Mouse (Mus musculus): ENCODE results near the gene Prdx5.
A peak's percentile ranks its signal among the peaks of the same experiment; 100 is the strongest.

Gene Prdx5

DNA sequence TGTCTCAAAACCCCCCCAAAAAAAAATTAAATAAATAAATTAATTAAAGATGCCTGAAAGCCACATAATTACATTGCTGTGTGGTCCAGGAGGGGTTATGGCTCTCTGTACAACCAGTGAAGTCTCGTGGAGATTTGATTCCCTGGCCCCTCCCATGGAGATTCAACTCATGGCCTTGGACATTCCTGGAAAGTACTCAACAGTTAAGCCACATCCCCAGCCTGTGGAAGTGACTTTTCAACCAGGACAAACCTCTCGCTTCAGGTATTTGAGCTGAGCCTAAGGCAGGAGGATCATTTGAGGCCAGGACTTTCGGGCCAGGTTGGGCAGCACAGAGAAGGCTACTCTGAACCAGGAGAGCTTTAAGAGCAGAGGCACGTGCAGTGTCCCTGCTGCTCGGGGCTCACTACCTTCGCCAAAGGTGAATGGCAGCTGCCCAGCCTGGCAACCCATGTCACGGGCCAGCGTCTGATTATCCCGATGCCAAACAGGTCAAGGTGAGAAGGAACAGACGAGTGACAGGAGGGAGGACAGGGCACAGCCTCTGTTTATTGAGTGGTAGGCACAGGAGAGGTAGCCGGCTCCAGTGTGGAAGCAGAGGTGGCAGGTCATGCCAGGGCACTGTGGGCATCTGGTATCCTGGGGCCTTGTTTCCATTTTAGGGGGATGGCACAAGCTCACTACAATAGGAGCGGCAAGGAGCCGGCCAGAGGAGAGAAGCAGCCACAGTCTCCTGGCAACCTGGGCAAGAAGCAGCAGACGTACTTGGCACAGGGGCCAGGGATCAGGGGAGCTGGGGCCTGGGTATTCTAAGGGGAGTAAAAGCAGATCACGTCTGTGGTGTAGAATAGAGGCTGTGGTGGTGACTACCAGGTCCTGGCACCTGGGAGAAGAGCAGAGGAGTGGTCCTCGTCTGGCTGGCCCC, 27.9 kb upstream of the Prdx5 start:
- ATAC-seq (ENCODE audit: insufficient number of reproducible peaks, low FRiP score, low TSS enrichment) = no peak

DNA sequence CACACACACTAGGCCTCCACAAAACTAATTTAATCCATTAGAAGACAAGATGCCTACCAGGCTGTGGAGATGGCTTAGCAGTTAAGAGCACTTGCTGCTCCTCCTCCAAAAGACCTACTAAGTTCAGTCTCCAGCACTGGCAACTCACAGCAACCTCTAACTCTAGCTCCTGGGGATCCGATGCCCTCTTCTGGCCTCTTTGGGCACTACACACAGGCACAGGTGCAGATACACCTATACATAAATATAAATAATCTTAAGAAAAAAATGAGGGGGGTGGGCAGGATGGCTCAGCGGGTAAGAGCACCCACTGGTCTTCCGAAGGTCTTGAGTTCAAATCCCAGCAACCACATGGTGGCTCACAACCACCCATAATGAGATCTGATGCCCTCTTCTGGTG, 26.4 kb upstream of the Prdx5 start:
- no peak for ATAC-seq (ENCODE audit: insufficient number of reproducible peaks, low FRiP score, low TSS enrichment)

DNA sequence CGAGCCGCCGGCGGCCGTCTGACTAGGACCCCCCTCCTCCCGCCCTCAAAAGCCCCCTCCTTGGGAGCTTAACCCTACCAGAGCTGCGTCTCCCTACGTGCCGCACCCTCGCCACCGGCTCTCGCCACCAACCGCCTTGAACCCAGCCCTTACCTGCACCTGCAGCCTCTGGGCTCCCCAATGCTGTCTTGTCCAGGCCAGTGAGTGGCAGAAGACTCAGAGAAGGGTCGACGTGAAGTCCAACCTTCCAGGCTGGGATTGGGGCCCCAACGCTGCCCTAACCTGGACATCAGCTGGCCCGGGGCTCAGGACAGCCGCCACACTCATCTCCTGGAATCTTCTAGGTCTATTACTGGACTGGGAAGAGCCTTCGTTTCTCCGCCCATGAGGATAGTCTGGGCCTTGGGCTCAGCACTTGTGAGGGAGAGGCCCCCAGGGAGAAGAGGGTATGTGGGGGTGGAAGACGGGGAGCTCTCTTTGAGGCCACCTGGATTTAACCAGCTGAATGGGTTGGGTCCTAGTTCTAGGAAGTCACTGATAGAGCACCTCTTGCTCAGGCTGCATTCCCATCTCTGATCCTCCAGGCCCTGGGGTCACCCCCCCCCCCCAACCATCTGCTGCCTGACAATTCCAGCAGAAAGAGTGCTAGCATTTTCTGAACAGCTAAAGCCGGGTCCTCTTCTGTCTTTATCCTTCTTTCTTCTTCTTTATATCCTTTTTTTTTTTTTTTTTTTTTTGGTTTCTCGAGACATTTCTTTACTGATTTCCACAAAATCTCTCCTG, 24.5 kb upstream of the Prdx5 start, which contains the start of gene Kcnk4:
Kcnk4 (minus strand) TSS at position 321 of the 783 bp plus-strand sequence.
- ATAC-seq (ENCODE audit: insufficient number of reproducible peaks, low FRiP score, low TSS enrichment) = no peak

DNA sequence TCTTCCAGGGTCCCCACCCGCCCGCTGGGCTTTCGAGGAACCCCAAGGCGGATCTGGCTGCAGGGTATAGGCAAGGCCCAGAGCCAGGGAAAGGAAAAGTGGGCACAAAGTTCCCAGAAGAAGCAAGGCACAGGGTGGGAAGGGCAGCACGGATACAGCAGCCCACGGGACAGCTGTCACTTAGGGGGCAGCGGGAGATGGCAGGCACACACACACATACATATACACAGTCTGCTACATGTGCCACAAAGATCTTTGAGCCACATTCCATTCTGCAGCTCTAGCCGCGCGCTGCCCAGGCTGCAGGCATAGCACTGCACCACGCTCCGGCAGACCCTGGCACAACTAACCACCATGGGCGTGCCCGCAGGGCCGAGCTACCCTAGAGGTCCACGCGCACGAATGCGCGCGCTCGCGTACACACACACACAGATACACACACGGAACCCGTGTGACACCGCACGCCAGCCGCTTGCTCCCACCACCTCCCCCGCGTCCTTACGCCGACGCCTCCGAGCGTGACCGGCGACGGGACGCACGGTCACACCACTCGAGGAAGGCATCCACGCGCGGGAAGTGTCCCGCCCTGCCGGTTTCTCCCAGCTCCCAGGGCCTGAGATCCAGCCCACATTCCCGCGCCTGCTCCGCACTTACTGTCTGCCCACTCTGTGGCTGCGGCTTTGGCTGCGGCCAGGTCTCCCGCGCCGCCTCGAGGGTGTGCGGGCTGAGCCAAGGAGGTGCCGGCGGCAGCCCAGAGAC, 23.7 kb upstream of the Prdx5 start:
- ATAC-seq (ENCODE audit: insufficient number of reproducible peaks, low FRiP score, low TSS enrichment) = peak; percentile 37; the same call in 1 of the 2 replicates

DNA sequence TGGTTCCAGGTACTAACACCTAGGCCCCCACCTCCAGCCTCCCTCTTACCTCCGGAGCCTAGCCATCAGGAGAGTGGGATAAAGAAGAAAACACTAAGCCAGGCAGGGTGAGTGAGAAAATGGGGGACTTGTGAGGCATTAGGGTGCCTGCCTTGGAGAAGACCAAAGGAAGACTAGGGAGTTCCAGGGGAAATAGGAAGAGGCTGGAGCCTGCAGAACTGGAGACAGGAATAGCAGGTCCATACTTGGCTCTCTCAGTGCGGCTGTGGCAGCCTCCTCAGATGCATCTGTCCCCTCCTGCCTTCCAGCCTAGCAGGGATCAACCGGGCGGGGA, 23.2 kb upstream of the Prdx5 start:
- no peak for ATAC-seq (ENCODE audit: insufficient number of reproducible peaks, low FRiP score, low TSS enrichment)

DNA sequence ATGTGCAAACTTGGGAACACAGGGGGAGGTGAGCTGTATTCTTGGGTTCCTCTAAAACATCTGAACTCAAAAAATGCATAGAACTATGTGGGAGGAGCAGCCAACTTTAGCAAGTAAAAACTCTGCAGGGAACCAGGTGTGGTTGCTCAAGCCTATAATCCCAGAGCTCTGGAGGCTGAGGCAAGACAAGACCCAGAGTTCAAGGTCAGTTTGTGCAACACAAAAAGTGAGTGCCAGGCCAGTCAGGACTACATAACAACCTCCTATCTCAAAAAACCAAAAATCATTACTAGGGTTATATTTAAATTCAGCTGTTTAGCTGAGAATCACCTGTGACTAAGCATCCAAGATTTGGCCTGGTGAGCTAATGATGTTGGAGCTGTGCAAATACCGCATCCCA, 22.1 kb upstream of the Prdx5 start:
- no peak for ATAC-seq (ENCODE audit: insufficient number of reproducible peaks, low FRiP score, low TSS enrichment)

DNA sequence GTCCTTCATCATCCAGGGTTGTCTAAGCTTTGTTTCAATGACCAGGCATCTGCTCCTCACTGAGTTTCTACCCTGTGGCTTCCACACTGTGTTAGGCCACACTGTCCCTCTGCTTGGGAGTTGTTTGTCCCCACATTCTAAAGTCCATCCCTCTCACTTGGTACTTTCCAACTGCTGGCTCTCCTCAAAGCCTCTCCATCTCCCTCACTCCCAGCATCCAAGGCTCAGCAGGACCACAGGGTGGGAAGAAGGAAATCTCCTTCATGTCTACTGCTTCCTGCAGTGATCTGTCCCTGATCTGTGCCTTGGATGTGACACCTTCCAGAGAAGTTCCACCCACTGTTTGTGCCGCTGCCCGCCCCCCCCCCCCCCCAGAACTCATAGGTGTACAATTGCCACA, 21.1 kb upstream of the Prdx5 start:
- no peak for ATAC-seq (ENCODE audit: insufficient number of reproducible peaks, low FRiP score, low TSS enrichment)

DNA sequence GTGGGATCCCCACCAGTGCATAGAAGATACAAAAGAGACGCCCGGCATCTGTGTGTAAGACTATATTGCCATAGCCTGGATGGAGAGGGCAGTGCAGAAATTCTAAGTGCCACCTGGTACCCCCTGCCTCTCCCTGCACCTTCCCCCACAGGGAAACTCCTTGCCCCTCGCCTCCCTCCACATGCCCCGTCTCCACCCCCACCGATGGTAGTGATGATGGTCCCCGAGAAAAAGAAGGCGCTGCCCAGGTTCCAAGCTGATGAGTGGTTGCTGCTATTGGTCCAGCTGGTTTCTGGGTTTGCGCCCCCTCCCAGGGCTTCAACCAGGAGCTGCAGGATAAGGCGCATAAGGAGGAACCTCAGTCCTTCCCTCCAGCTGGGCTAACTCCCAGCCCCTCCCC, 18.2 kb upstream of the Prdx5 start:
- no peak for ATAC-seq (ENCODE audit: insufficient number of reproducible peaks, low FRiP score, low TSS enrichment)

DNA sequence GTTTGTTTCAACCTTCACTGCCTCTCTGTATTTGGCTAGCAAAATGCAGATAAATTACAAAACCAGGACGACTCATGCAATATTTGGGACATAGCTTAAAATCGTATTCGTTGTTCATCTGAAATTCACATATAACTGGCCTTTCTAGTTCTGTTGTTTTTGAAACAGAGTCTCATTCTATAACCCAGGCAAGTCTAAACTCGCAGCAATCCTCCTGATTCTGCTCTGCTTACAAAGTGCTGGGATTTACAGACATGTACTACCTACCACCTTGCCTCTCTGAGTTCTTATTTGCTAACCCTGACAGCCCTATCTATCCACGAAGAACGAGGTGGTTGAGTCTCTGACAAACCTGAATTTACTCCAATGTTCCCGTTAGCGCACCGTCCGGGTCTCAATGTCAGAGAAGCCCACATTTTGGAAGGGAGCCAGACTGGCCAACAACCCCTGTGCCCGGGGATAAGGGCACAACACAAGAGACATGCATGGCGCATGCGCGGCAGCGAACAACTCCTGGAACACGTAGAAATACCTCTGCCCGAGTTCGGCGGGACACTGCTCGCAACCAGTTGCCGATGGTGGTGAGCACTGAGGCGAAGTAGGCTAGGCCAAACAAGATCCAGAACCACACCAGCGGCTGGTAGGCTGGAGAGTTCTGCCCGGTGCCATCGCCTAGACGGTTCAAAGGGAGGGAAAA, 16.8 kb upstream of the Prdx5 start:
- ATAC-seq (ENCODE audit: insufficient number of reproducible peaks, low FRiP score, low TSS enrichment) = no peak

DNA sequence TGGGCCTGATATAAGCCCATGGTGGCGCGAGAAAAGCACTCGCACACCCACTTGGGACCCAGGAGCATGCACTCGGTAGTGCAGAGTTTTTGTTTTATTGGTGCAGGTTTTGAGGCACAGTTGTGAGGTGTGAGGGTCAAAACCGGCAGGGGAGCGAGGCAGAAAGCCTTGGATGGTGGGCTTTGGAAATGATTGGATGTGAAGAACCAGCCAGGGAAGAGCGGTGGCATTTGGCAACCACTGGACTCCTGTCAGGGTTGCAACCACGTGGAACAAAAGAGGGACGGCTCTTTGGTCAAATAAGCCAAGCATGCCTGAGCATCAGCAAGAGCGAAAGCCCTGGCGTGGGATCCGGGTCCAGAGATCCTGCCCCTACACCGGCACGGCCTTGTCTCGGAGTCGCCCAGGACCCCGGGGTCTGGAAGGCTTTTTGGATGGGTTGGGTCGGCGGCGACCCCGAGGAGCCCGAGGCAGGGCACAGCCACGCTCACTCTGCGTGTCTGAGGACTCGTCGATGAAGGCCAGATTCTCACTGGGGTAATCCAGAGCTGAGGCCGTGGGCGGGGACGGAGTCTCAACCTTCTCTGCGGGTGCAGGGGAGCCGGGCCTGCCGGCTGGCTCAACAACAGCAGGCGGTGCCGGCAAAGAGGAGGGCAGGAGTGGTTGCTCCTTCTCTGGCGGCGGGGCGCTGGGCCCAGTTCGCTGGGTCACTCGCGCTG, 15.9 kb upstream of the Prdx5 start:
- no peak for ATAC-seq (ENCODE audit: insufficient number of reproducible peaks, low FRiP score, low TSS enrichment)

DNA sequence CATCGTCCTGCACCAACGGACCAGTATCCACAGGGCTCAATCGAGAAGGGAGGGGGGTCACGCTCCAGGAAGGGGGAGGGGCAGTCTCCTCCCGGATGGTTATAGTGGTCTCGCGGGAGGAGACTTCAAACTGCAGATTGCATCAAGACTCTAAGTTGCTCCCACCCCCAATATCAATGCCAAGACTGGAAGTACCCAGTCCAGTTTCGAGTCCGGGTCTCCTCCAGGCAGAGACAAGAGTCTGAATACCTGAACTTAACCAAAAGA, 15.3 kb upstream of the Prdx5 start, which contains the start of gene Catsperz:
Catsperz (minus strand) TSS at position 74 of the 267 bp plus-strand sequence.
- ATAC-seq (ENCODE audit: insufficient number of reproducible peaks, low FRiP score, low TSS enrichment) = no peak

DNA sequence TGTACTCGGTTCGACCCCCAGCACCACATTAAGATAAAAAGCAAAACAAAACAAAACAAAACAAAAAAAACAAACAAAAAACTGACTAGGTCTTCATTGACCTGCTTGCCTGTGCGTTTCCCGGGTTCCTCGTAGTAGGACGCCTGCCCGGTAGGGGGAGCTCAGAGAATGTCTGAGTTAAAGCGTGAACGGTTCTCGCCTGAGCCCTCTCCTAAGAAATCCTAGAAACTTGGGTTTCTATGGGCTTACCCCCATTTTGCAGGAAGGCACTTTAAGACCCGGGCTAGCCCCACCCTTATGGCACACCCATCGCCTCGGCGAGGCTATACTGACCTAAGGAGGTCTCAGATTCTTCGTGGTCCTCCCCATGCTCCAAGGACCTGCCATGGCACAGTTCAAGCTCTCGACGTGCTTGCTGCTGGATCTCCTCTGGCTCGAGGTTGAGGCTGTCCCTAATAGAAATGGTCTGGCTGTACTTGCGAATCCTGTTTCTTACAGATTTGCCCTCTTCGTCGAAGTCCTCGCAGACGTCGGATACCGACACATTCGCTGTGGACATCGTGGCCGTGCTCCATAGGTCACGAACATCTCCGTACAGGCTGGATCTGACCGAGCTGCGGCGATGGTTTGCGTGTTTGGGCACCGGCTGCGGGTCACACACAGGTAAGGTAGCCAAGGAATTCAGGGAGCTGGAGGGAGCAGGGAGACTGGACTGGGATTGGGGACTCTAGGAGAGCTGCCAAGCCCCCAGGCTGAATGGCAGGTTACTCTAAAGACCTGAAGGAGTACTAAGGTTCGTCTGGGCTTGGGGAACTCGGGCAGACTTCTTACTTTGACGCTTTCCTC, 14.8 kb upstream of the Prdx5 start:
- ATAC-seq (ENCODE audit: insufficient number of reproducible peaks, low FRiP score, low TSS enrichment) = no peak

DNA sequence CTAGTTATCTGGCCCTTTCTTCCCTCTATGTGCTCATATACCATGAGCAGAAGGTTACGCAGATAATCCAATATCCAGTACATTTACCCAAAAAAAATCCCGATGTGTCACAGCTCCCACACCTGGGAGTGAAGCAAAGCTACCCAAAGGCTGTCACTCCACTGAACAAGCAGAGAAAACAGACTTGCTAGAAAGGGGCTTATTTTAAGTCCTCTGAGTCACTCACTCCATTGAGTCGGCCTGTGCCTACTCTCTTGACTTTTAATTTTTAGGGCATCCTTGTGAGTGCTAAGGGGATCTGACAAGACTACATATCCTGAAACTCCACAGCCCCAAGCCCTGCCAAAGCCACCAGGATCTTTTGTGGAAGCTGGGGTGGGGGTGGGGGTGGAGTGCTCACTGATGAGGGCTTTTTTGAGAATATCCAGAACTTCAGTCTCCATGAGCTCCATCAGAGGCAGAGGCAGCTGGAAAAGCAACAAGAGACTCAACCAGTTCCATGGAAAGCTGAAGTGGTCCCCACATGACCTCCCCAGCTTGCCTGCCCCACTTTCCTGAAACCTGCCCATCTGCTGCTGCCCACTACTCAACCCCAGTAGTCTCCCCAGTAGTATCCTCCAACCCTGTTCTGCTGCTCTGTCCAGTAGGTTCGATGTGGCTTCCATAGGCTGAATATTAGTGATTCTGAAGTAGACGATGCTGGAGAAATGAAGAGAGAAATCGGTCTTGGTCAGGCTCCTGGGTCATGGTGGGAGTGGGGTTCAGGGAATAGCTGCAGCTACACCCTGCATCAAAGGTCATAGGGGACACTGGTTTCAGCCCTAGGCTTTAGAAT, 13.2 kb upstream of the Prdx5 start:
- no peak for ATAC-seq (ENCODE audit: insufficient number of reproducible peaks, low FRiP score, low TSS enrichment)

DNA sequence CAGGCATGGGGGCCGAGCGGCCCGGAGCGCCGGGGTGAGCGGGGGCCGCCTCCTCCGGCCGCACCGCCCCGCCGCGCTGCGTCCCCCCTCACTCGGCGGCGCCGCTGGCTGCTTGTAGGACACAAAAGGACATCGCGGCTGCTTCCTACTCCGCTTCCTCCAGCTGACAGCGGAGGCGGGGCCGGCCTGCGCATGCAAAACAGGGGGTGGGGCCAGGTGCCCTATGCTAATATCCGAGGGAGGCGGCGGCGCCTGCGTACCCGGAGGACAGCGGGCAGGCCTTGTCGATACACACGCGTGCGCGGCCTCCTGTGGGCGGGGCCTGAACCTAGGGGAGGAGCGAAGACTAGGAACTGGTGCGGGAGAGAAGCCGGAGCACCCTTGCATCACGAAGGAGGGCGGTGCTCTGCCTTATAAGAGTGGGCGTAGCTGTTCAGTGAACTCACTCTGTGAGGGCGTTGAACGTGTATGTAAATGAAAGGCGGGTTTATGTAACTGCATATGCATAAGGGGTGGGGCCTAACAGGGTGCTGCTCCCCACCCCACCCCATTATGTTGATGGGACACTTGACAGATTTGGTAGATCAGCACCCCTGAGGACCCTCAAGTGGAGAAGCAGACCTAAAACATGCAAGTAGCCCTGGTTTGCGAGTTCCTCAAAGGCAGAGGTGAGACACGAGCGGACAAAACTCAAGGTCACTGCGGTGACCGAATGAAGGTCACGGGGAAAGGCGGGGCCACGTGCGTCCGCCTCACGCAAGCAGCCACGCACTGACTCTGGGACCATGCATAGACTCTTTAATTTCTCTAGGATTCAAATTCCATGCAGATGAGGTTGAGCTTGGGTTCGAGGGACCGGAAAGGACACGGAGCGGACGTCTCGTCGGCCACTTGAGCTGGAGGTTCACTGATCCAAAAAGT, 12.0 kb upstream of the Prdx5 start, which contains the start of gene Esrra:
Esrra (minus strand) TSS at position 167 of the 921 bp plus-strand sequence.
- ATAC-seq (ENCODE audit: insufficient number of reproducible peaks, low FRiP score, low TSS enrichment) = peak; percentile 88

DNA sequence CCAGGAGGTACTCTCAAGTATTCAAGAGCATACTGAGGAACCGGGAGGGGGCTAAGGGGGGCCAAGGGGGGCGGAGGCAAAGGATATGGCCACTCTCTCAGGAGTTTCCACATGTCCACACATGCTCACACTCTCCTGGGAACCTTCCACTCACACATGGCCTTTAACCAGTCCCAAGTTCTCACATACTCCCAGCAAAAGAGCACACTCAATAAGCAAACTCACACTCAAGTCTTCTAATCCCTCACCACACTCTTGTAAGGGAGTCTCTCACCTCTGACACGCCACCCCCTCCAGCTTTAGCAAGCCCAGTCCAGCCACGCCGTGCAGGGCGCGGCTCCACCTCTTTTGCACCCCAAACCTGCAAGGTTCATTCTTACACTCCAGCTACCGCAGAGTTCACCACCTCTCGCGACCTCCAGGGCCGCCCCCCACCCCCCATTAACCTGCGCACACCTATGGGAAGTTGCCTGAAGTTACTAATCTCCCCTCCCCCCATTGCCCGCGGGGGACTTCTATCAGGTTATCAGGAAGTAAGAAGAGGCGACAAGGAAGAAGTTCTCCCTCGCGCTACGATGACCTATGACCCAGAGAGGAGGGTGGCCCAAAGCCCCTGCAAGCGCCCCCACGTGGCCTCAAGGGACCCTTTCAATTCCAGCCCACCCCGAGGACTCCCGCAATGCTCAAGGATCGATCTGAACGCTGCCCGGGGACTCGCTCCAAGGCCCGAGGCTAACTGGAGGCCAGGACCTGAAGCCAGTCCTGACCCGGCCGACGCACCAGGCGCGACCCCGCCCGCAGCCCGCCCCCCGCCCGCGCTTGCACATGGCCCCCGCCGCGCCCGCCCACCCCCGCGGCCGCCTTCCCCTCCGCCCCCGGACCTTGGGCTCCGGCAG, 11.1 kb upstream of the Prdx5 start:
- no peak for ATAC-seq (ENCODE audit: insufficient number of reproducible peaks, low FRiP score, low TSS enrichment)
